Mouse (Mus musculus) left cerebral cortex, adult 9 months (tissue): ENCODE results near the gene Sirt7.

Experiments
- DNase-seq, 2 experiments: peaks; one replicate each; pipeline ENCODE4 v3.0.0; 2022; ENCODE audit warnings: low spot score in 2 of 2

The Sirt7 gene

DNA sequence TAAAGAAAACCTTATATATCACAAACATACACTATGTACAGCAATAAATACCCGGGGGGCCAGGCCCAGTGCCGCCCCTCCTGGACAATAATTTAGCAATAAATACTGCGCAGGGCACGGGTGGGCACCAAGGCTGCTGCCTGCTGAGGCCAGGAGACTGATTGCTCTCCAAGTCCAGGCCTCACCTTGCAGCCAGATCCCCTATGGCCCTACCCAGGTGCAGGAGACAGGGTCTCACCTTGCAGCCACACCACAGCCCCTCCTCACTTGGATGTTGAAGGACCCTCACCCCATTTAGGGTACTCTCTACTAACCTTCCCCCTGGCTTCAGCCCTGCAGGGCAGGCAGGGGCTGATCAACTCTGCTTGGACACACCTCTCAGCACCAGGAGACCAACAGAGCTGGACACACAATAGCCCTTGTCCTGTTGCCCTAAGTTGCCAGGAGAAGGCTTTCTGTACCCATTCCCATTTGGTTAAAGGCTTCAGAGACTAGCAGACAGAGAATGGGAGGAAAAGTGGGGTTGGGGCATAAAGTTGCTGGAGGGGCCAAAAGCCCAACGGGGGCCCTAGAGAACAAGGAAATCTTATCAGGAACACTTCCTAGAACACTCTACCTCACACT, at the start of gene Sirt7:
Gene Sirt7, minus strand, starts transcription at position 89 of the 624 bp plus-strand sequence.
- DNase-seq: no peak

DNA sequence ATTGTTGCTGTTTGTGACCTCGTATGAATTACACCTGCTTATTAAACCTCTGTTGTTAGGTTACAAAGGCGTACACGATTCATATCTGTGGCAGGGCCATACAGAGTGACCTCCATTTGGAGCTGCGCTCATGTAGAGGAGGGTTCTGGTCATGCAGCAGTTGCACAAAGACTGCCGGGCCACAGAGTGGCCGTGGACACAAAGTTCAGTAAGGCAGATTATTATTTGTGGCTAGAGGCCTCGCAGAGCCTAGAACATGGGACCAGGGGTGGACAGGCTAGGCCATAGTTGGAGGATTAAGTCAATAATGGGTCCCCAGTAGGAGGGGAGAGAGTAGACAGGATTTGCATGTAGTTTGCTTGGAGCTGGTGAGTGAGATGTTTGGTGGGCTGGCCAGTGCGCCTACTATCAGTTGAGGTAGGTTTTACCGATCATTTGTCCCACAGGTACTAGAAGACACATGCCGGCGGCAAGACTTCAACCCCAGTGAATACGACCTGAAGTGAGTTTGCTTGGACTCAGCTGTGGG, 48.6 kb upstream of the Sirt7 start:
- DNase-seq: no peak

DNA sequence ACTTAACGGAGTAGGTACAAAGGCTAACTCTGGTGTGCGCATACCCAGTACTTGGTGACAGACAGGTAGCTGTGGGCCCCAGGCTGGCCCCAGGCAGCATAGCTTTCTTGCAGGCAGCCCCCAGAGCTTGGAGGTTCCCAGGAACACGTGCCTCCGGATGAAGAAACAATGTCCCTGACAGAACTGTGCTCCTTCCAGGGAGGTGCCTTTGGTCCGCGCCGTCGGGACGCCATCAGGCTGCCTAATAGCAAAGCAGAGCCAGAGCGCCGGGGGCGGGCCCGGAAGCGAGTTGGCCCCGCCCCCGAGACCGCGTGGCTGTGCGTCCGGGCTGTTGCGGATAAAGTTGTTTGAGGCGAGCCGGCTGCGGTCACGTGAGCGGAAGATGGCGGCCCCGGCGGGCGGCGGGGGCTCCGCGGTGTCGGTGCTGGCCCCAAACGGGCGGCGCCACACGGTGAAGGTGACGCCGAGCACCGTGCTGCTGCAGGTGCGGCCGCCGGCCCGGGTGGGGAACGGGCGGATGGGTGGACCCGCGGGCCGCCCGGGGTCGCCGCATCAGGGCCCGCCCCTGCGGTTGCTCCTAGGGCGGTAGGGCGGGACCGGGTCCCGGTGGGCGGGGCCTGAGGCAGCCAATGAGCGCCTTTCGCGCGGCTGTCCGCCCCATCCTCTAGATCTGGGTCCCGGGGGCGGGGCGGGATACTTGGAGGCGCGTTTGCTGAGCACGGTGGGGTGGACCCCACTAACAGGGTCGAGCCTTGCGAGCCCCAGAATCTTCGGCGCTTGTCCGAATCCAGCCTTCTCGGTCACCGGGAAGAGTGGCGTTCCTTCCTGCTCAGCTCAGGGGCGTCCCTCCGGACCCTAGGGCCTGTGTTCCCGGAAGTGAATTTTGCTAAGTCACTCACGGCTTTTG, 47.9 kb upstream of the Sirt7 start, which contains the start of gene Aspscr1:
Gene Aspscr1, plus strand, starts transcription at position 287 of the 907 bp plus-strand sequence.
- peak; percentile 77 to 92 for DNase-seq

DNA sequence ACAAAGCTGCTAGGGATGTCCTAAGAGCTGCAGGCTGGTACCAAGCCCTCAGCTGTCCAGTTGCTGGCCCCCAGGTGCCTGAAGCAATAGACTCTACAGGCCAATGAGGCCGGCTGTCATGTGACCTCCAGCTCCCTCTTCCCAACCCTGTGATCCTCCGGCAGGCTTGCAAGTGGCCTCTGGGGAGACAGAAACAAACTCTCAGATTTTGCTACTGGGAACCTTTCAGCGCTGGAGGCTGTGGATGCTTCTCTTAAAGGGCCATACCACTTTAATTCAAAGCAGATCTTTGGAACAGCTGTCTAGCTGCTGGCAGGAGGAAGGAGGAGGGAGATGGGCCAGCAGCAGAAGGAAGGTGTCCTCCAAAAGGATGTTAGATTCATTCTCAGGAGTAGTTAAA, 41.6 kb upstream of the Sirt7 start:
- no peak for DNase-seq

DNA sequence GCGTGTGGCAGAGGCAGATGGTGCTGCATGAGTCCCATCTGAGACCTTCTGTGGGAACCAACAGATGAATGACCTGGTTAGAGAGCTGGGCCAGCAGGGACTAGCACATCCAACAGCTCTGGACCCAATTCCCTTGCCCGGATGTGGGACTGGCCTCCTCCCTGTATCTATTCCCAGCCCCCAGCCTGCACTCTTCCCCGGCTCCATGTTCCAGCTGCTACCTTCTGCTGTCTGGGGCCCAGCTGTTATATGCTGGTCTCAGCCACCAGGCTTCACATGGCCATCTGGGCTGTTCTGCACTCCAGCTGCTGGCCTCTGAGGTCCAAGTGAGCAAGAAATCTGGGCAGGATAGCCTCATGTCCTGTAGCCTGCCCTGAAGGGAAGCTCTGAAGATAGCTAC, 40.4 kb upstream of the Sirt7 start:
- DNase-seq: no peak

DNA sequence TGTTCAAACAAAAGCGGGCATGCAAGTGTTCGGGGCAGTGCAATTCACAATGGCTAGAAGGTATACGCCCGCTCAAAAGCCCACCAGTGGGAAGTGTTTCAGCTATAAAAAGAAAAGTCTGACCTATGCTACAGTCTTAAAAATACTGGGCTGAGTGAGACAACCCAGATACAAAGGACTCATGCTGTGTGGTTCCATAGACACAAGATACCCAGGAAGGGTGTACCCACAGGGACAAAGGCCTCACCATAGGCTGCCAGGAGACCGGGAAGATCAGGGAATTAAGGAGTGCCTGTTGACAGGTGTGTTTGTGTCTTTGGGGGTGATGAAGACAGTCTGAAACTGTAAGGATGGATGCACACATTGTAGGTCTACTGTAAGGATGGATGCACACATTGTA, 38.7 kb upstream of the Sirt7 start:
- no peak for DNase-seq

DNA sequence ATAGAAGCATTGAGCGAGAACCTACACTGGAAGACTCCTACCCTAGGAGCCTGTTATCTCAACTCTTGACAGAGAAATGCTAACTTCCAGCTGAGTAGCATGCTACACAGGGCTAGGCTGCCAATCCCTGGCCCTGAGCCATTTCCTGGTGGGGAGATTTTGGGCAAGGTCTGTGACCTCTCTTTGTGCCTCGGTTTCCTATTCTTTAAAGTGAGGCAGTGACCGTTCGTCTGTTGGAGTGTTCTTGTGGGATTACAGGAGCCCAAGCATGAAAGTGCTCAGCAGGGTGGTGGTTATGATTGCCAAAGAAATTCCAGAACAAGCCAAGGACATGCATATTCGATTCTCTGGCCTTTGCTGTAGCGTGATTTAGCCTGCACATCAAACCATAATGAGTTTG, 37.7 kb upstream of the Sirt7 start:
- DNase-seq: no peak

DNA sequence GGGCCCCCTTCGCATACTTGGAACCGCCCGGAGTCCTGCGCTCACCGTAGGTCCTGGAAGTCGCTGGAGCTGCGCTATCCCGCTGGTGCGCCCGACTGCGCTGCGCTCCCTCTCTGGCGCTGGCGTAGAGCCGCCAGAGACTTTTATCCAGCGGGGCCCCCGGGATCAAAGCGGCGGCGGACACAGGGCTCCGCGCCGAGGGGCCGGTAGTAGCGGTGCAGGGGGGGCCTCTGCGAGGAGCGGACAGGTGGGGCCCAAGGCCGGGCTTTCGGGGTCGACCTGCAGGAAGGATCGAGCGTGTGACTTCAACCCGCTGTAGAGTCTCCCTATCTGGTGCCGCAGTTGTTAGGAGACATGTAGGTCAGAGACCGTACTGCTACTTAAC, 36.0 kb upstream of the Sirt7 start, which contains the start of gene Notum:
Gene Notum, minus strand, starts transcription at position 100 of the 385 bp plus-strand sequence.
- no peak for DNase-seq

DNA sequence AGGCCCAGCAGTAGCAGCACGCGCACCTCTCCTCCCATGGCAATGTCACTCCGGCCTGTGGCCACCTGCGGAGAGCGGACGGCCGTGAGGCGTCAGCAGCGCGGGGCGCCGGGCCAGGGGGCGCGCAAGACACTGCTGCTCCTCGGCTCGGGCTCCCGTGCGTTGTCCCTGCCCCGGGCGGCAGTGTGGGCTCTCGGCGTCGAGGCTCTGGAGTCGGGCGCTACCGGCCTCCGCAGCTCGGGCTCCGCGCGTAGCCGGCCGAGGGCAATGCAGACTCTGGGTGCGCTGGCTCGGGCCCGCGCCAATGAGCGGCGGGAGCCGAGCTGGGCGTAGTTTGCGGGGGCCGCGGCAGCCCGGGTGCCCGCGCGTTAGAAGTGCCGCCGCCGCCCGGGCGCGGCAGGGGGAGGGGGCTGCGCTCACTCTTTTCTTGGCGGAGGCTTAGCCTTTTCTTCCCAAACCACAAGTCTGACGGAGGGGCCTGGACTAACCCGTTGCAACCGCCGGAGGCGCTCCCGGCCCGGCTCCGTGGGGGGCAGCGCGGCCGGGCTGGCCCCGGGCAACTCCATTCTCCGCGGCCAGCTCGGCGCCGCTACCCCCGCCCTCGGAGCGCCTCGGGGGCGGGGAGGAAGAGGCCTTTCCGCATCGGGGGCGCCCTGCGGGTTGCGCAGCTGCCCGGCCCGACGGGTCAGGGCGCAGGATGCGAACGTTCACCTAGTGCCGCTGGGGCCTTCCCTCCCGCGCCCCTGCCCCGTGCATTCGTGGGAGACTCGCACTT, 35.4 kb upstream of the Sirt7 start:
- no peak for DNase-seq

DNA sequence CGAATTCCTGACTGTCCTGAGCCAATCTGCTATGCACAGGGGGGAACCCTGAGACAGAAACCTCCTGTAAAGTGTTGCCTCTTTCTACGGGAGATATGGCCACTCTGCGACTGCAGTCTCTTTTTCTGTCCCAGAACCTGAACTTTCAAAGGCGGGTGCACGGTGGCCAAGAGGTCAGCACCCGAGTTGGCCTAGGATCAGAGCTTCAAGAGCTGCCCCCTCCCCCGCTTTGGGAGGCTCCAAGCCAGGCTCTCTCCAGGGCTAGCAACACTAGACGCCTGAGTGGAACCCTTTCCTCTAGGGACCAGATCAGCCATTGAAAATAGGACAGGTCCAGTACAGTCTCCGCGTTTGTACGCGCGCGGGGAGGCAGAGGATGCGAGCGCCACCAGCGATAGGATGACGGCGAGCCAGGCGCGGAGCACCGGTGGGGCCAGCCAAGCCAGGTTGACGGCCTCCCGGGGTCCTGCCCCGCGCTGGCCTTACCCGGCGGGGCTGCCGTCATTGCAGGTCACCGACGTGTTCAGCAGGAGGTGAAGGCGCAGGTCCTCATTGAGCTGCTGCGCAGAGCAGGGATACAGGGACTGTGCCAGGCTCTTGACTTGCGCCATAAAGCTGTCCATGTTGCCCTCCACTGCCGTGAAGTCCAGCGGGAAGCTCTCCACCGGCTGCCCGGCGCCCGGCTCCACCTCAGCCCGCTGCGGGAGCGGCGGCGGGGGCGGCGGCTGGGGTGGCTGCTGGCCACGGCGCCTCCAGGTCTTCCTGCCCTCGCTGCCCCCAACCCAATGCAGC, 34.7 kb upstream of the Sirt7 start:
- DNase-seq: no peak

DNA sequence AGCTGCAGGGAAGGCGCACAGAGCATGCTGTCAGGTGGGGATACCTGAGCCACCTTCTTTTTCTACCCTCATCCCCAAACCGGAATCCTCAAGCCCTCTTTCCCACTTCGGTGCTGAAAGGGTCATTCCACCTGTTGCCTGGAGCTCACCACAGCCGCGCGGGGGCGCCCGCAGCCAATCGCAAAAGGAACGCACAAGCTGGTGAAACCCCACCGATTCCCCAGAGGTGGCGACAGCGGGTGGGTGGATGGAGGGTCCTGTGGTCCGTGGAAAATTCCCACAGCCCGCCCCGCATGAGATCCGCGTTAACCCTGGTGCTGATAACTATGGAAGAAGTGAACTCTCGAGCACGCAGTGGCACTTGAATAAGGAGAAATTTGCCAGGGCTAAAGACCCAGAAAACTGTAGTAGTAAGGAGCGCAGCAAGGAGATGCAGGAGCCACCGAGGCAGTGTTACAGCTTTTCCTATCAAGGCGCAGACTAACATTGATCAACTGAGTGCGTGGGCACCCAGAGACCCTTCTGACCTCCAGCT, 33.9 kb upstream of the Sirt7 start:
- peak in 1 of 2 experiments; percentile 66 for DNase-seq

DNA sequence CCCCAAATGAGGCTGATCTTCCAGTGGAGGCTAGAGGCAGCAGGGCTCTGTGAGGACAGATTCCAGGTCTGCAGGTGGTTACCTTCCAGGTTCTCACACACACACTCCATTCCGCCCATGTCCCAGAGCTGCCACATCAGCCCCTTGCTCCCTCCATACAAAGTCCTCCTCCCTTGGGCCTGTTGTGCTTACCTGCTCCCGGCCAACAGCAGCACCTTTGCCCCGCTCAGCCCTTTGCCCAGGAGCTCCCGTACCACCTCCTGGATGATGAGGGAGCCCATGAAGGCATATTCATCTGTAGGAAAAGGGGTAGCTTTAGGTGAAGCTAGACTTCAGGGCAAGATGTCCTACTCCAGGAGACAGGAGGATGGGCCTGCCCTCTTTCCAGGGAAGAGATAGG, 32.3 kb upstream of the Sirt7 start:
- DNase-seq: no peak

DNA sequence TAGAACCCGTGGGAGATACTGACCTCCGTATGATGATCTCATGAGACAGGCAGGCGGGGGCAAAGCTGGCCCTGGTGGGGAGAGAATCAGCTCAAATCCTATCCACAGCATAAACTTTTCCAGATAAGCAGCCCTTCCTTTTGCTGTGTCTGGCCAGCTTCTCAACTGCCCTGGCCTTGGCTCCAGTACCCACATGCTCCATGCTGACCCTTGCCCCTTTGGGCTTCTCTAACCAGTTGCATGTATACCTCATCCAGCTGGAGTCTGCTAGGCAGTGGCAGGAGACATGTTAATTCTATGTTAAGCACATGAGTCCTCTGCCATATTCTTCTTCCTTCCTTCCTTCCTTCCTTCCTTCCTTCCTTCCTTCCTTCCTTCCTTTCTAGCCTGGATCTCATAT, 29.7 kb upstream of the Sirt7 start:
- no peak for DNase-seq

DNA sequence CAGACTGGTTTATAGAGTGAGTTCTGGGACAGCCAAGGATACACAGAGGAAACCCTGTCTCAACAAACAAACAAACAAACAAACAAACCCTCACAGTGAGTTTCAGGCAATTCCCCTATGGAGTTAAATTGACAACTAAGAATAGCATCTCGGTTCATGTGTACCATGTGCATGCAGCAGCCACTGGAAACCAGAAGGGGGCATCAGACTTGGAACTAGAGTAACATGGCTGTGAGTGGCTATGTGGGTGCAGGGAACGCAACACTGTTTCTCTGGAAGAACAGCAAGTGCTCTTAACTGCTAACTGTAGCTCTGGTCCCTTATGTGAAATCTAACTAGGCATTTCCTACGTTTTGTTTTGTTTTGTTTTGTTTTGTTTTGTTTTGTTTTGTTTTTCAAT, 26.8 kb upstream of the Sirt7 start:
- no peak for DNase-seq

DNA sequence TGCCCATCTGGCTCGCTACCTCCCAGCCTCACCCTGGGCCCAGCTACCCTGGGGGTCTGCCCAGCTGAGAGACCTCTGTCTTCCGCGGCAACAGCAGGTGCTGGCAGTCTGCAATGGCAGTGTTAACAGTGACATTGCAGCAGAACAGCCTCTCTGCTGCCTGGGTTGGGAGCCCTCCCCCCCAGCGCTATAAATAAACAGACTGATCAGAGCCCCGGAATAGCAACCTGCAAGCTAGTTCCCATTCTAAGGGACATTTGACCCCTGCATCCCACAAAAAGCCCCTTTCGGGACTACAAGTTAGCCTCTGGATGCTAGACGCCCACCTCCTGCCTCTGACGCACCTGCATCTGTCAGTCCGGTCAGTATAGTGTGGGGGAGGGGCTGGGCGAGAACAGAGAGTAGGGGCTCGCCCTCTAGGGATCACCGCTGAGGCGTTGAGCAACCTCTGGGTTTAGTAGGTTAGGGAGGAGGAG, 23.0 kb upstream of the Sirt7 start, which contains the start of gene Myadml2:
Gene Myadml2, minus strand, starts transcription at position 158 of the 476 bp plus-strand sequence.
- peak in 1 of 2 experiments; percentile 52 for DNase-seq

DNA sequence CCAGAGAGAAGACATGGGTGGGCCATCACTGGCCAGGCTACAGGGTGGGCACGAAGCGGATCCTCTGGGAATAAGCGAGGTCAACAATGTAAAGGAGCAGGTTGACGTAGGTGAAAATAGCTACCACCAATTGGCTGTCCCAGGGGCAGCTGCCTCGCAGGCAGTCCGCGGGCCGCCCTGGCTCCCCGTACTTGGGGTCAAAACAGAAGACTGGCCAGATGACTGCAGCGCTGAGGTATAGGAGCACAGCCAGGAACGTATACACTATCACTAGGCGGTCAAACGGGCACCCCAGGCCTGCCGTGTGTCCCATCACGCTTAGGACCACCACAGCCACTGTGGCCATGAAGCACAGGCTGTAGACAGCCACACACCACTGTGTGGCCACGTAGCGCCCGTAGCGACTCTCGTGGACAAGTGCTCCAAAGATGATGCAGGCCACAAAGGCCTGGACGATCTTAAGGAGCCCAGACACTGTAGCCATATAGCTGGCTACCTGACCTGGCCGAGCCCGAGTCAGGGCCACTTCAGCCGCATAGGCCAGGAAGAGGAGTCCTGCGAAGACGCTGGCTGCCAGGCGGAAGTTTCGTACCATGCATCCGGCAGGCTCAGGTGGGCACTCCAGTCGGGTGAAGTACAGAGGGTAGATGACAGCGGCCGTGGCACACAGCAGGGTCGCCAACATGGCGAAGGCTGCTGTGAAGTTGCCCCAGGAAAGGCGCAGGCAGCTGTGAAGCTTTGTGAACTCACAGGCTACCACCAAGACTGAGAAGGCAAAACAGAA, 22.2 kb upstream of the Sirt7 start:
- no peak for DNase-seq

DNA sequence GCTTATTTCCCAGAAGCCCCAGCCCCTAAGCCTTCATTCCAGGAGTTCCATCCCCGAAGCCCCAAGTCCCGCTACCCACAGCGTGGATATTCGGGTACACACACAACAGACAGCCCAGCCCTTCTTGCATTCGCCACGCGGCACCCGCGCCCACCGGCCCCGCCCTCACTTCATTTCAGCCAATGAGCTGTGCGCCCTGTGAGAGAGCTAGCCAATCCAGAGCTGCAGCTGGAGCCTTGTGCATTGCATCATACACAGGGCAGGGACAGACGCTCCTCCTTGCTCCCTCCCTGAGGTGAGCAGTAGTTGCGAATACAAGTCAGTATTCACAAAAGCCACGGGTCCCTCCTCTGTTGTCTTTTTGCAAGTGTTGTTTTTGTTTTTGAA, 18.6 kb upstream of the Sirt7 start, which contains the start of gene Pycr1:
Gene Pycr1, minus strand, starts transcription at position 169 of the 387 bp plus-strand sequence.
- DNase-seq: peak; percentile 82 to 95

DNA sequence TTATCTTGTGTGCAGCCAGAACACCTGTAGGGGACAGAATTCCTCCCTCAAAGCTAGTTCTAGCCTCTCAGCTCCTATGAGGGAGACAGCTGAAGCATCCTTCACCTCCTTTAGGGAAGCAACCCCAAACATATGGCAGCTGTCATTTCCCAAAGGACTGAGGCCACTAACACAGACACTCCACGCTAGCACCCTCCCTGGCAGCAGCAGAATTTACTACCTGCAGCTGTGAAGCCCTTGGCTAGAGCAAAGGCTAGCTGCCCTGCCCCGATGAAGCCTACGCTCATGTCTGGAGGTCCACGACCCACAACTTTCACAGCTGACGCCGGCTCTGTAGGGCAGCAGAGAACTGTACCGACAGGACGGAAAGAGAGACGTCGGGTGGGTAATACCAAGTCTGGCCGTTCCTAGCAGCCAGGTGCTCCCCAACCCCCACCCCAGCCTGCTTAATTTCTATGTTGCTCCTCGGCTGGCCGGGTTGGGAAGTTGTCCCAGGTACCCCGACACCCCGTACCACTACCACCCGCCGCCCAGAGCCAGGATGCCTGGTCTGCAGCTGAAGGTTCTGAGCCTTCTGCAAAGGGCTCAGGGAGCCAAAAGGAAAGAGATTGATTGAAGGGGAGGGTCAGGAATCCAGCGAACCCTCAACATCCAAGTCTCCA, 18.0 kb upstream of the Sirt7 start:
- DNase-seq: no peak

DNA sequence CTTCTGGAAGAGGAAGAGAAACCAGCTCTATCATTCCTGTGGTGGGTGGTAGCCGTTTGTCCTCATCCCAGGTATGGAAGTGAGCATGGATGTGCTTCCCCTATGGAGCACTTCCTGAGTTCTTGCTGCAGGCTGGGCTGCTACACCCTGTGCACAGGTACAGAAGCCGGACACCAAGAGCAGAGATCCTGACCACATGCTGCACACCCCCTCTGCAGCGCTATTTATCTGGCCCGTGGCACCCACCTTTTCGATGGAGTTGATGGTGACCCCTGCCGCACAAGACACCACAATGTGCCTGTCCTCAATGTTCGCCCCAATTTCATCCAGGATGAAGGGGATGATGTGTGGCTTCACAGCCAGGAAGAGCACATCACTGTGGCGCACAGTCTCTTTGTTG, 16.8 kb upstream of the Sirt7 start:
- DNase-seq: no peak
